Mouse (Mus musculus) left cerebral cortex, adult 11 months (tissue): Measurements from ENCODE around the gene Trak1.

Source experiments
- DNase-seq: peaks from one replicate; pipeline ENCODE4 v3.0.0; 2022; ENCODE audit warnings: low spot score

The Trak1 gene

DNA sequence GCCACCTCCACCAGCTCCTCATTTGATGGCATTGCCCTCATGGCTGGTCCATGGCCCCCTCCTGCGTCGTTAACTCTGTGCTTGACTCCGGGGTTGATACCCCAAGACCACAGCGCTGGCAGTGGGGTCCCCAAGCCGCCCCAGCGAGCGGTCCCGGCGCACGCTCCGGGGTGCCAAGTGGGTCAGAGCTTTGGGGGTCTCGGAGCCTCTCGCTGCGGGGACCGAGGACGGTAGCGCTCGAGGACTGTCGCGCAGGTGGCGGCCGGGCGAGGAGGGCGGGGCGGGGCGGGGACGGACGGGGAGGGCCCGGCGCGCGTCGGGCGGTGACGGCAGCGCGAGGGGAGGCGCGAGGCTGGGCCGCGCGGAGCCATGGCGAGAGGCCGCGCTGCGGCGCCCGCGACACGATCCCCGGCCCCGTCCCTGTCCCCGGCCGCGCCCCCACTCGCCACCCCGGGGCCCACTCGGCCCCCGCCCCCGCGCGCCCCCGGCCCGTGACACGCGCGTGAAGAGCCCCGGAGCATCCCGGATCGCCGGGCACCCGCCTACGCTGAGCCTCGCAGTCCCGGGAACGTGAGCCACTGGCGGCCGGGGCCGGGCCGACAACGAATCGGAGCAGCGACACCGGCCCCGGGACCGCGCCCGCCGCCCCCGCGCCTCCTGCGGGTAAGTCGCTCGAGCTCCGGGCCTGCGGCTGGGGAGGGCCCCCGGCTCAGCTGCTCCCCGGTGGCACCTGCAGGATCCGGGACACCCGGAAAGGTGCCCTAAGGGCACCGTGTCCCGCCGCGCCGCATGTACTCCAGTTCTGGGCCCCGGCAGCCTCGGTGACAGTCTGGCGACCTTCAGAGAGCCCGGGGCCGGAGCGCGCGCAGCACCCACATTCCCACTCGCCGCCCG is at the start of gene Trak1:
Gene Trak1, plus strand, starts transcription at position 332 of the 894 bp plus-strand sequence.
- DNase-seq = no peak

DNA sequence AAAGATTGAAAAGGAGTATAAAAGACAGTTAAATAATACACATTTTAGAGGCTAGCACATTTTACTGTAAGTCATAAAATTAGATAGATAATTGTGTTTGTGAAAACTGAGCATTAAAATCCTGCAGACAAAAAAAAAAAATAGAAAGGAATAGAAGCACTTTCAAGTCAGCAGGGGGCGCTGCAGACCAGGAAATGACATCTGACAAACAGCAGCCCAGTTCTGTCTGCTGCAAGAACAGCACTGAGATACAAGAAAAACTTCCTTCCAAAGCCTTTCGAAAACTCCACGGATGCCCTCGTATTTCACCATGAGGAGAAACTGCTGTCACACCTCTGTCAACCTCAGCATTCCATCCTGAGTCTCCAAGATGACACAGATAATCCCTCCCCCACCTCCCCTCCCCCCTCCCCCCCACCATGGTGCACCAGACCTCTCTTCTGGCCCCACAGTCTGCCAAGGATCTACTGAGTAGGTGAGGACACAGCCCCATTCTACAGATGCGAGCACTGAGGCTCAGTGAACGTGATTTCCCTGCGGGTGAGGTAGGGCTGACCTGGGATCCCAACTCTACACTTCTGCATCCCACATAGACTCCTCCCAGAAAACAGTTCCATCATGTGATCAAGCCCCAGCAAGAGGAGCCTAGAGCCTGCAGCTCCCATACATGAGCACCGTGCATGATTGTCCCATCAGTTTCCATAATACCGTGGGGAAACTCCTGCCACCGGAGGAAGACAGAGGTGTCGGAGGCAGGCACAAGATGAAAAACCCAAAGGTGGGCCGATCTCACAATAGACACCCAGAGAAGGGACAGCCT is 49.1 kb upstream of the Trak1 start:
- peak; percentile 56 for DNase-seq

DNA sequence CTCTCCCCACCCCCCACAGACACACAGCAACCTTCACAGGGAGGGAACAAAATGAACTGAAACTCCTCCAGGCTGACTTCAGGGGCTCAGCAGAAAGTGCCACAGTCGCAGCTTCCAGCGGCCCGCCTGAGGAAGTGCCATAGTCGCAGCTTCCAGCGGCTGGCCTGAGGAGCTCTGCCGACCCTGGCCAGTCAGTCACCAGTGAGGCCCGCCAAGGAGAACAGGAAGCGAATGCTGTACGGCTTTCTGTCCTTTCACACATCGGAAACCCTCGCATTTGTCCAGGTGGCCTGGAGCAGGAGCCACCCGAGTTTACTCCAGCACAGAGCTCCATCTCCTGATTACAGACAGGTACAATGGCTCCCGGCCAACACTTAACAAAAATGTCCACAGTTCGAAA is 47.5 kb upstream of the Trak1 start:
- DNase-seq = no peak

DNA sequence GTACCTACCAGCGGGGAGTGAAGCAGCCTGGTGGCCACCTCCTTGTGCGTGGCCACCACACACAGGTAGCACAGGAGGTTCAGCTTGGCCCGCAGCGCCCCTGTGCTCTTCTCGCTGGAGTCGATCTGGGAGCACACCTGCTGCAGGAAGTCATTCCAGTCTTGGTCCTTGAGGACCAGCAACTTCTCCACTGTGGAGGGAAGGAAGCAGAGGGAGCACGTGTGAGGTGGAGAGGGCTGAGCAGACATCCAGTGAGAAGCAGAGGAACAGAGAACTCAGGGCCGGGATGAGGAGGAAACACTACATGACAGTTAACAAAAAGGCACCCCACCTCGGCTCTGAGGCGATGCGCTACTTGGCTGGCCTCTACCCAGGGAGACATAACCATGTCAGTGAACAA is 46.4 kb upstream of the Trak1 start:
- no peak for DNase-seq

DNA sequence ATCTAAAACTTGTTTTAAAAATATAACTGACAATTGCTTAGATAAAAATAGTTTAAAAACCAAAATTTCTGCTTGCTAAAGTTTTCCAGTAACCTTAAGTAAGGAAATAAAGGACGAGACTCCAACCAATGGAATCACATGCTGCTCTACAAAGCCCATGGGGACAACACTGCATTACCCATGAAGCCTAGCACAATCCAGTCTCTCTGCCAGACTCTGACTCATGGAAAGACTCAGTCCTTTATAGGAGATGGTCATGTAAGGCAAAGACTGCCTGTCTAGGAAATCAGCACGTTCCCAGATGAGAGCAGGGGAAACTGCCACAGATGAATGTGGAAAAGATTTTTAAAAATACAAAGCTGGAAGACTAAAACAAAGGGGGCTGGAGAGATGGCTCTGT is 43.3 kb upstream of the Trak1 start:
- no peak for DNase-seq

DNA sequence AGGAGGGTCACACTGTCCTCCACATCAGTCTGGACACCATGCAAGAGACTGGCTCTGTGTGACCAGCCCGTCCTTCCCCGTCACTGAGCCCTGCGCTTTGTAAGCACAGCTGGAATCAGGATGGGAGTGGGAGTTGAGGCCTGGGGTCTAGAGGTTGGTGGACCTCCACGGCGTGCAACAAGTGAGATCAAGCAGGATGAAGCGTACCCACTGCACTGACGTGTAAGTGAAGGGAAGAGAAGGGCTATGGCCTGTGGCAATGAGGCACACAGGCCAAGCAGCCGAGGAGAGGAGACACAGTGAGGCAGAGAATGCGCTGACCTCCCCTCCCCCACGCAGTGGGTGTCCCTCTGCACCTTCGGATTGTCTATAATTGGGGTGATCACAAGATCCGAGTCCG is 42.5 kb upstream of the Trak1 start:
- no peak for DNase-seq

DNA sequence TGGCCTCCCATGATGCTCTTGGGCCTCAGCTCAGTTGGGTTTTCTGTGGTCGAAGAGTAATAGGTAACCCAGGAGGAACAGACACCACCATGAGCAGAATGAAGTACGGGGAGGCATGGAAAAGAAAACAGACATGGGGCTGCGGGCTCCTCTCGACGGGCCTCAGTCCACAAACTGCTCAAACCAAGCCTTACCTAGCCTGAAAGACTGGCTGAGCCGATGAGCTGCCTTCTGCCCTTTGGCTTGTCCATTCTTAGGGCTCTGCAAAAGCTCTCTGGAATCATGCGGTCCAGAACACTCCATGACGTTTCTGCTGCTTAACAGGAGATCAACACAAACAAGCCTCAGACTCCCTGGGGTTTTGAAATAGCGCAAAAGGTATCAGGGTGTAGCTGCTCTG is 40.2 kb upstream of the Trak1 start:
- DNase-seq = no peak

DNA sequence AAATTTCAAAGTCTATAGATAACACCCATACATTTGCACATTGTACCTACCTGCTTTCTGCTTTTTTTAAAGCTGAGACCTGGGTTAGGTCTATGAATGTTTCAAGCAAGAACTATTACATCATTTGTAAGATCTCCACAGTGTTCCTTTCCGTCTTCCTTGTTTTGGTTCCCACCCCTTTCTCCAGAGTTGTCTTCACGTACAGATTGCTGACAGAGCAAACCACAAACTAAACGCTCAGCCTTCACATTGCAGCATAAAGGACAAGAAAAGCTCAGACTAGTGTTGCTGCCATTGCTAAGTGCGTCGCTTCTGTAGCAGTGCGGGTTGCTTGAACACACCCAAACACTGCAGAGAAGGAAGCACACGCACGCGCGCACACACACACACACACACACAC is 32.0 kb upstream of the Trak1 start:
- no peak for DNase-seq

DNA sequence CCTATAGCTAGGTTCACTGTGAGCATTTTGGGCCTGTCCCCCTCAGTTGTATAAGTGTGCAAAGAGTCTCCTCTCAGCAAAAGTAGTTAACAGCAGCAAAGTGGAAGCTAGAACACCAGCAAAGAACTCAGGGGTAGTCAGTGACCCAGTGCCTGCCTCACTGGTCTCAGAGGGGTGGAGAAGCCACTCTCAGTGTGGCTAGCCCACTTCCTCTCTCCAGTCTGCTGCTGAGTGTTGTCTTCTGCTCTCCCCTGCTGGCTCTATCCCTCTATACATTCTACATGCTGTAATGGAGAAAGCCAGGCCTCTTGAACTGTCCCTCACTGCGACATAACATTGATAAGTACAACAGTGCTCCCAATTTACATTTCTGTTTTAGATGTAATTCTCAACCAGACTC is 26.2 kb upstream of the Trak1 start:
- no peak for DNase-seq

DNA sequence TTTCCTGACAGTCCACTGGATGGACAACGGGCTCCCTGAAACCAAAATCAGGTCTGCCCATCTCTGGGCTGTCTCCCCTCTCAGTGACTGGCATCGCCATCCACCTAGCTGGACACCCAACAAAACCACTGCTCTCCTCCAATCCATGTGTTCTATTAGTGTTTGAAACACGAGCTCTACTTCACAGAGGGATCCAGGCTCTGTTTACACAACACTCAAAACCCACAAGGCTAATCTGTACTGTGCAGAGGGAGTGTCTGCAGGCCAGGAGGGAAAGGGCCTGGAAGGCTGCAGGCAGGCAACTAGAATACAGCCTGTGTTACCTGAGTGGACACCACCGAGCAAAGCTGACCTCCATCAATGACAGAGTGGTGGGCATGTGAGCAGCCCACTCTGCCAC is 25.7 kb upstream of the Trak1 start:
- no peak for DNase-seq

DNA sequence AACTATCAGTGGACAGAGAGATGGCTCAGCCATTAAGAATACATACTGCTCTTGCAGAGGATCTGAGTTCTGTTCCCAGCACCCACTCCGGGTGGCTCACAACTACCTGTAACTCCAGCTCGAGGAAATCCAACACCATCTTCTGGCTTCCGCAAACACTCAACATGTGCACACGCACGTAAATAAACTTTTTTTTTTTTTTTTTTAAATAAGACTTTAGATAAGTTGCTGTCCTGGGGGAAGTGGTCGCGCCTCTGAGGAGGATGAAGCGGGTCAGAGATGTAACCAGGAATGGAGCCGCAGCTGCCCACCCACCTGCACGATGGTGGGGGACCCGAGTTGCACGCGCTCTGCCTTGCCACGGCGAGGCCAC is 20.6 kb upstream of the Trak1 start:
- DNase-seq = no peak

DNA sequence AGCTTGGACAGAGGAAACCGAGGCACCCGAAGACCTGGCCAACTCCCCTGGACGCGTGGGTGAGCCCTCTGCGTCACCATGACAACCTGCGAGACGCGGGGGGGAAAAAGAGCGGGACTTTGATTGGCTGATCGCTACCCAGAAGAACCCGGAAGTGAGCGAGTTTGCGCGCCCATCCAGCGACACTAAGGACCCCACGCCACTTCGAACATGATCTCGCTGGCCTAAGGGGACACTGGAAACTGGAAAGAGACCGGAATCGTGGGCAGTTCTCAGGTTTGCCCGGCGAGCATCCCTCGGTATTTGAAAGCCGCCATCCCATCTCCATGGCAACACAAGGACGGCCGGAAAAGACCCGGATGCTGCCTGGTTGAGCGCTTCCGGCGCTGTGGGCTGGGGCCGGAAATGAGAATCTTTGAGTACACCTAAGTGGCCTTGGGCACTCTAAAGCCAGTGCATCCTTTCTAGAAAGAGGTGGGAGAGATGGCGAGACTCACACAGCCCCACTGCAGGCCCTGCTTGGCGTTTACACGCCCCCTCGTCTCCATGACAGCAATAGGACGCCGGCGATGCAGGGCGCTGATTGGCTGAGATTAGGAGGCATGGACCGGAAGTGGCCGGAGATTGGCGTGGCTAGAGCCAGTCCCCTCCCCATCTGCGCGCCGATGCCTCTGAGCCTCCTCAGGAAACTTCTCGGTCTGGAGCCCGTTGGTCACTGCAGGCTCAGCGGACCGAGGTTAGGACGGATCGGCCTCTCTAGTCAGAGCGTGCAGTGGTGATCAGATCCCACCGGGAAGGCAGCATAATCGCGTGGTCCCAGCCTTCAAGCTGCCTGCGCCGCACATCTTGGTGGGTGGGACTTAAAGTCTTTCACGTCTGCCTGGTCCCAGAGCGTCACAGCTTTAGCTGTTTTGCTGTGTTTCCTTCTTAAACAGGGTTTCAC is 19.9 kb upstream of the Trak1 start, which contains the start of gene Ulk4:
Gene Ulk4, minus strand, starts transcription at position 80 of the 943 bp plus-strand sequence.
- DNase-seq = peak; percentile 91

DNA sequence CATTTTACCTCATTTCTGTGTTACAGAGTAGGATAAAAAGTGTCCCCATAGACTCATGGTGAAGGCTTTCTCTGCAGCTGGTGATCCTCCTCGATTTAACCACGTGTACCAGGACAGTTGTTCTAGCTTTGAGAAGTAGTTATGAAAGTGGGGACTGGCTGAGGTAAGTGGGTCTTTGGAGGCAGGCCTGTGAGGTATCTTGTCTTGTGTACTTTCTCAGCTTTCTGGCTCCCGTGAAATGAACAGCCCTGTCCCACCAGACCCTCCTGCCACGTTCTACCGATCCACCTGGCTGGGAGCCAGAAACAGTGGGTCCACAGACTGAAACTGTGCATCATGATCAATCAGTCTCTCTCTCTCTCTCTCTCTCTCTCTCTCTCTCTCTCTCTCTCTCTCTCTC is 18.1 kb upstream of the Trak1 start:
- no peak for DNase-seq

DNA sequence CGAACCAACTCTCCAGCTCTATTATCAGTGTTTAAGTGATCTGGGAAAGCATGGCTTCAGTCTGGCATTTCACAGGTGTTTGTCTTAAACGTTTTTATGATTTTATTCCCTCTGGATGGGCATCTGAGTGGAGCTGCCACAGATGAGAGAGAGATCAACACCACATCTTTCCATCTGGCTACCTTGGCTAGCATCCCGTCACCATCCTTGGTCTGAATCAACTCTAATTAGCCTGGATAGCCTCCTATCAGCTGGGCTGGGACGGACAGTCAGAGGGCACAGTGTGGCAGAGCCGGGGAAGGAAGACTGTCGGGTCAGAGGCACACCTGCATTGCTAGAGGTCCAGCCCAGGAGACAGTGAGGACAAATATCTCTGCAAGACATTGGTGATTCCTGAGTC is 15.4 kb upstream of the Trak1 start:
- no peak for DNase-seq

DNA sequence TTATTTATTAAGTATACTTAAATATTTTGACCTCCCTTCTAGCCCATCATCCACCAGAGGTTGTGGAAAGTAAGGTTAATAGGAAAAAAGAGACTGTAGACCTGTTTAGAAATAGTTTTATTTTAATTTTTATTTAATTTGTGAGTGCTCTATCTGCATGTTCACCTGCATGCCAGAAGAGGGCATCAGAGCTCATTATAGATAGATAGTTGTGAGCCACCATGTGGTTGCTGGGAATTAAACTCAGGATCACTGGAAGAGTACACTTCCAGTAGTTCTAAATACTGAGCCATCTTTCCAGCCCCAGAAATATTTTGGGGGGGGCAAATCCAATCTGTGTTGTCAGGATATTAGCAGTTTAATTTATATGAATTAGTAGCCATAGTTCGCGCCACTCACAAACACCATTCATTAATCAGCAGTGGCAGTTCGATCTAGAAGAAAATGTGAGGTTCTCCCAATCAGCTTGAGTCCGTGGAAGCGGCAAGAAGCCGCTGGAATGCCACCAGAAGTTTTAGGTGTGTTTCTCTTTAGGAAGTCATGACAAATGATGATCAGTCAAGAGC is 13.6 kb upstream of the Trak1 start:
- no peak for DNase-seq

DNA sequence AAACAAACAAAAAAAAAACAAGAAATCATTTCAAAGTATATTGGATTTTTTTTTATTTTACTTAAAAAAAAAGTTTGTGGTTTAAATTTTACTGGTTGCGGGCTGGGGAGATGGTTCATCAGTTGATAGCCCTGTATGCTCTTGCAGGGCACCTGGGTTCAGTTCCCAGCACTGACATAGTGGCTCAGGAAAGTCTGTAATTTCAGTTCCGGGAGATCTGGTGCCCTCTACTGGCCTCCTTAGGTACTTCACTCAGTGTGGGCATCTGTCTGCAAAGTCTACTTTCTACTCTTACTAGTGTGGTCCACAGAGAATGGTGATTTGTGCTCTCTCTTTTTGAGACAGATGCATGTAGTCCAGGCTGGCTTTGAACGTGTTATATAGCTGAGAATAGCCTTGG is 12.9 kb upstream of the Trak1 start:
- no peak for DNase-seq

DNA sequence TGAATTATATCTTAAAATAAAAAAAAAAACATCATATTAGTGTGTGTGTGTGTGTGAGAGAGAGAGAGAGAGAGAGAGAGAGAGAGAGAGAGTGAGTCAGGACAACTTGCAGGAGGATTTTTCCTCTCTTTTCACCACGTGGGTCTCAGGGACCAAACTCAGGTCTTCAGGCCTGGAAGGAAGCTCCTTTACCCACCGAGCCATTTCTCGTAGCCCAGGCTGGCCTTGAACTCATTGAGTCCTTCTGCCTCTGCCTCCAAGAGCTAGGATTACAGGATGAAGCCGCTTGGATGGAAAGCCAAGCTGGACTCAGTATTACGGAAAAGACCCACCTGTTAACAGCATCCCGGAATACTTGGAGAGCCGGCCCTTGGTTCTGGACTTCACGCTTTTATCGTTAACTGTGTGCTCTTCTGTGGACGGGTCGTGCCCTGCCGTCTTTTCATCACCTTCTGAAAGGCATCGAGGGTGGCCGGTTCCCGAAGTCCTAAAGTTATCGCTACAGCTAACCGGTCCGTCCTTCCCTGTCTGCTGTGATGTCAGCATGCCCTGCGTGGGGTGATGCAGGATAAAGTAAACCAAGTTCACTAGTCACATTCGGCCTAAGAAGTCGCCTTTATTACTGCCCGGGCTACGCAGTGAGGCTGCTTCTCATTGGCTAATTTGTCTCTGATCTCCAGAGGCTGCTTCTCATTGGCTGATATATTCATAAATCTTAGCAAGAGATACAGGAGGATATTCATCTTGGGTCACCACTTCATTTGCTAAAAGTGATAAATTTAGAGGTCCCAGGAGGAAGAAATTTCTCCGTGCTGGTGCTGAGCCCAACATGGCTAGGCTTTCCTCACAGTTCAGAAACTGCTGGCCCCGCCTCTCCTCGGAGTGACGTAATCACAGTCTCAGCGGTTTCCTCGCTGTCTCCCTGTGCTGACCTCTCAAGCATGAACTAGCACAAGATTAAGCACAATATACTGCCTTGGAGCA is 11.7 kb upstream of the Trak1 start:
- no peak for DNase-seq

DNA sequence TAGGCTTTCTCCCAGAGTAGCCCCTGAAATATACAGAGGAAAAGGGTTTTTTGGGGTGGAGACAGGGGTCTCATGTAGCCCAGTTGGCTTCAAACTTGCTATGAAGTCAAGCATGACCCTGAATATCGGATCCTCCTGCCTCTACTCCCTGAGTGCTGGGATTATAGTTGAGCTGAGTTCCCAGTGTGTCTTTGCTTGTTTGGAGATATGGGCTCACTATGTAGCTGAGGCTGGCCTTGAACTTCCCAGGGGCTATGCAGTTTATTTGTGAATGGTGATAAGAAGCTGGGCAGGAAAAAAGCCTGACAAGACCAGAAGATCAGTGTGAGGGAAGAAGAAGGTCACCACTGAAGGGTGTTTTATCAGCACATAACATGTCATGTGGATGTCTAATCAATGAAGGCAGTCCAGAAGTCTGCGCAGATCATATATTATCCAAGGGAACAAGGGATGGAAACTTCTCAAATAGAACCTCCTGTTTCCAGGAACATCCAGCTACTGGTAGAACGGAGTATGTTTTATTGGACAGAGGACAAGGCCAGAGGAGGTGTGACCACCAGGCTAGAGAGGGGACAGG is 10.9 kb upstream of the Trak1 start:
- no peak for DNase-seq

DNA sequence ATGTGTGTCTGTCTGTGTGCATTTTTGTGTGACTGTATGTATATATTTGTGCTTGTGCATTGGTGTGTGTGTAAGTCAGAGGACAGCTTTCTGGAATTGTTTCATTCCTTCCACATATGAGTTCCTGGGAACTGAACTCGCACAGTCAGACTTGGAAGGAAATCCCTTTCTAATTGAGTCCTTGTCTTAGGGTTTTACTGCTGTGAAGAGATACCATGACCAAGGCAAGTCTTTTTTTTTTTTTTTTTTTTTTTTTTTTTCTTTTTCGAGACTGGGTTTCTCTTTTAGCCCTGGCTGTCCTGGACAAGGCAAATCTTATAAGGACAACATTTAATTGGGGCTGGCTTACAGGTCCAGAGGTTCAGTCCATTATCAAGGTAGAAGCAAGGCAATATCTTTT is 6.0 kb upstream of the Trak1 start:
- DNase-seq = no peak

DNA sequence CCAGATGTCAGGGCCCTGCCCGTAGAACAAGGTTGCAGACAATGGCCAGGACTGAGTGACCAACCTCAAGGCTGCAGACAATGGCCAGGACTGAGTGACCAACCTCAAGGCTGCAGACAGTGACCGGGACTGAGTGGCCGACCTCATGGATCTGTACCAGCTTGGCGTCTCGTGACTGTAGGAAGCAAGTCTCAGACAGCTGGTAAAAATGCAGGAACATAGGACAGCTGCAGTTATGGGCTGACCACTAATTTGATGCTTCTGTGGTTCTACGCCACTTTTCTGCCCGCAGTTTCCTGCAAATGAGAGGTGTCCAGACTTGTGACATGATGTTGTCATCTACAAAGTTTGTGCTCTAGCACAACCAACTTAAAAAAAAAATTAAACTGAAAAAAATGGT is 4.1 kb upstream of the Trak1 start:
- DNase-seq = no peak
